21 mouse cellular contexts compared by ENCODE assay signal in the genomic region with DNA sequence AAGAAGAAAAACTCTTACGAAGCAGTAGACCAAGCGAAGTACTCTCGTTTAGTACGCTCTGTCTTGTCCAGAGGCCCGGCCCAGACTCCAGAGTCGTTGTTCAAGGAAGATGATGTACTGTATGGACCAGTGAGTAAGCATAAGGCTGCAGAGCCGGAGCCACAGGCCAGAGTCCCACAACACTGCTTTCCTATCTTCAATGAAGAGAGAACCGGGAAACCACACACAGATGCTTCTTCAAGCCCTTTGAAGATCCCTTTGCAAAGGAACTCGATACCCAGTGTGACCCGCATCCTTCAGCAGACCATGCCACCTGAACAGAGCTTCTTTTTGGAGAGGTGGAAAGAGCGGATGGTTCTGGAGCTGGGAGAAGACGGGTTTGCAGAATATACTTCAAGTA. TPM values are rescaled to one million over a fixed set of nuclear protein-coding genes. Genes with fewer than 3 reads are reported as not detected.
DNase-seq lines count a peak whose midpoint lies in the region; ATAC-seq and TF ChIP-seq lines count a peak whose summit lies in the region.
"Had no signal": no experiment of that assay in that cellular context is flagged by ENCODE, and none has a peak within 500 bp of the region (broad histone marks: within the 10 kb centered on the region; RNA-seq: fewer than 3 reads in every experiment).

No protein-coding gene starts in this region.

- H3K9ac ChIP-seq in lung, embryonic 15.5 days, result no peak overlapping the region; the same call in 1 of the 2 replicates
- H3K9ac ChIP-seq in MEL (ENCODE audit: control insufficient read depth, low read depth, low read length, poor library complexity, severe bottlenecking), result peak overlapping the region; percentile 68
- H3K9ac ChIP-seq in liver, embryonic 15.5 days, result no peak overlapping the region
- H3K9ac ChIP-seq: embryonic facial prominence, embryonic 15.5 days; forebrain, embryonic 15.5 days; midbrain, embryonic 12.5 days had no signal

- no peak for TF ChIP-seq RAD21 in MEL (IDR thresholded peaks at IDR 0.05; ENCODE audit: low read depth, low read length)

- H3K36me3 ChIP-seq in lung, embryonic 15.5 days, result peaks cover 9% of the 10 kb centered on the region
- H3K36me3 ChIP-seq in E14TG2a.4 (ENCODE audit: insufficient read depth, low read length) (peaks cover 67% of the 10 kb centered on the region), MEL (ENCODE audit: control insufficient read depth in 1 of 2, insufficient read depth in 2 of 2, low read length in 2 of 2) (peaks cover 2 to 30% of the 10 kb centered on the region in 2 experiments)
- H3K36me3 ChIP-seq in liver, embryonic 15.5 days (replicated peaks), result peaks cover 21% of the 10 kb centered on the region
- H3K36me3 ChIP-seq: forebrain, embryonic 15.5 days had no signal

- DNase-seq in lung, postnatal 4 days, result no peak
- peak; percentile 74 for DNase-seq in MEL (ENCODE audit: low read depth, low spot score)
- no peak for DNase-seq in right cerebral cortex, postnatal 36 days (ENCODE audit: low spot score in 2 of 2)
- no peak for DNase-seq in adrenal gland, adult 2 months
- DNase-seq: adrenal gland, postnatal 10 days; cerebellum, adult 18-20 months; heart, adult 2 months; heart, postnatal 10 days; kidney, adult 9 months; spleen, adult 18-20 months had no signal

- no peak for TF ChIP-seq CTCF in E14TG2a.4 (conservative IDR thresholded peaks at IDR 0.05; ENCODE audit: low read length)
- TF ChIP-seq CTCF in MEL (IDR thresholded peaks at IDR 0.05 in 2 of 3, conservative IDR thresholded peaks at IDR 0.05 in 1 of 3; ENCODE audit: control insufficient read depth in 1 of 3, insufficient read depth in 1 of 3, low read depth in 2 of 3, low read length in 3 of 3, poor library complexity in 1 of 3, severe bottlenecking in 1 of 3), result no peak

- no peak overlapping the region for H3K4me3 ChIP-seq in lung, embryonic 15.5 days
- H3K4me3 ChIP-seq in E14TG2a.4 (replicated peaks; ENCODE audit: low read length) (peak overlapping the region; percentile 98), MEL (ENCODE audit: control insufficient read depth in 1 of 2, insufficient read depth in 1 of 2, low read depth in 2 of 2, low read length in 2 of 2) (peak overlapping the region; percentile 0 to 98)
- peak overlapping the region; percentile 17 for H3K4me3 ChIP-seq in liver, embryonic 15.5 days (replicated peaks)
- H3K4me3 ChIP-seq: embryonic facial prominence, embryonic 15.5 days; heart, adult 2 months; midbrain, embryonic 12.5 days had no signal

- WGBS in lung, embryonic 15.5 days, result 87% methylated on average over 12 of the region's 12 CpGs
- WGBS in liver, embryonic 15.5 days (ENCODE audit: insufficient replicate concordance), result 67% methylated on average over 12 of the region's 12 CpGs

- TF ChIP-seq POLR2A in MEL (IDR thresholded peaks at IDR 0.05; ENCODE audit: control insufficient read depth in 1 of 2, insufficient read depth in 1 of 2, low read depth in 1 of 2, low read length in 2 of 2, poor library complexity in 1 of 2), result no peak

- 0 out of 2 replicates have a peak overlapping the region, but pooled peaks have one; percentile 83 for H3K4me2 ChIP-seq in lung, embryonic 15.5 days
- peak overlapping the region; percentile 78 for H3K4me2 ChIP-seq in liver, embryonic 15.5 days
- H3K4me2 ChIP-seq: forebrain, embryonic 15.5 days had no signal

- H3K79me2 ChIP-seq in MEL (ENCODE audit: control insufficient read depth, insufficient read depth, low read length, poor library complexity), result peaks cover 68% of the 10 kb centered on the region

- no peak overlapping the region for H3K27ac ChIP-seq in lung, embryonic 15.5 days
- peak overlapping the region; percentile 75 for H3K27ac ChIP-seq in MEL (ENCODE audit: control insufficient read depth, low read depth, low read length)
- H3K27ac ChIP-seq in liver, embryonic 15.5 days (replicated peaks), result peak overlapping the region; percentile 48; the same call in 1 of the 2 replicates
- H3K27ac ChIP-seq: embryonic facial prominence, embryonic 15.5 days; forebrain, embryonic 15.5 days; heart, adult 2 months; midbrain, embryonic 12.5 days had no signal

- H3K27me3 ChIP-seq in lung, embryonic 15.5 days, result no peaks in the 10 kb centered on the region
- H3K27me3 ChIP-seq in E14TG2a.4 (ENCODE audit: insufficient read depth, low read length), result no peaks in the 10 kb centered on the region
- no peaks in the 10 kb centered on the region for H3K27me3 ChIP-seq in MEL (ENCODE audit: control insufficient read depth in 1 of 2, insufficient read depth in 2 of 2, low read length in 2 of 2)
- H3K27me3 ChIP-seq in liver, embryonic 15.5 days, result no peaks in the 10 kb centered on the region
- H3K27me3 ChIP-seq: embryonic facial prominence, embryonic 15.5 days; forebrain, embryonic 15.5 days; midbrain, embryonic 12.5 days had no signal

- no peak for ATAC-seq in lung, embryonic 15.5 days (ENCODE audit: borderline replicate concordance, extremely low read depth, low FRiP score, low TSS enrichment)
- no peak for ATAC-seq in liver, embryonic 15.5 days (ENCODE audit: insufficient read depth)
- ATAC-seq: forebrain, embryonic 15.5 days; hindbrain, embryonic 16.5 days had no signal

- peaks cover 43% of the 10 kb centered on the region for H3K4me1 ChIP-seq in lung, embryonic 15.5 days
- peaks cover 58% of the 10 kb centered on the region for H3K4me1 ChIP-seq in E14TG2a.4 (replicated peaks; ENCODE audit: low read depth, low read length)
- peaks cover 3 to 11% of the 10 kb centered on the region in 2 experiments; a peak in 3 of 4 replicates for H3K4me1 ChIP-seq in MEL (ENCODE audit: control insufficient read depth in 1 of 2, insufficient read depth in 2 of 2, low read length in 2 of 2)
- H3K4me1 ChIP-seq in liver, embryonic 15.5 days (replicated peaks), result peaks cover 64% of the 10 kb centered on the region

- no peaks in the 10 kb centered on the region for H3K9me3 ChIP-seq in lung, embryonic 15.5 days
- no peaks in the 10 kb centered on the region for H3K9me3 ChIP-seq in E14TG2a.4 (ENCODE audit: low read length)
- no peaks in the 10 kb centered on the region for H3K9me3 ChIP-seq in MEL (replicated peaks; ENCODE audit: insufficient read depth, low read length)
- H3K9me3 ChIP-seq in liver, embryonic 15.5 days (replicated peaks), result no peaks in the 10 kb centered on the region
- H3K9me3 ChIP-seq: embryonic facial prominence, embryonic 15.5 days; forebrain, embryonic 15.5 days; midbrain, embryonic 12.5 days had no signal

- TF ChIP-seq EP300 in MEL (IDR thresholded peaks at IDR 0.05; ENCODE audit: low read depth in 1 of 2, low read length in 2 of 2), result no peak

TF ChIP-seq in MEL, 35 proteins besides CTCF, POLR2A, EP300 and RAD21:
- TF ChIP-seq TCF12 (IDR thresholded peaks at IDR 0.05; ENCODE audit: low read depth, low read length) (no peak), ZKSCAN1 (IDR thresholded peaks at IDR 0.05; ENCODE audit: low read depth, low read length) (no peak), TBP (IDR thresholded peaks at IDR 0.05; ENCODE audit: low read depth, low read length) (peak; percentile 1; the same call in 1 of the 2 replicates)

RNA-seq across cellular contexts. Expression of a gene that starts 1.4 kb away (rescaled TPM):
- polyA plus RNA-seq in lung, embryonic 15.5 days (2015; fragmentation: Nextera tagmentation; extraction: Ambion mirVana), result 108 and 116 TPM in 2 replicates
- 136 and 161 TPM in 2 replicates for total RNA-seq in MEL (2012; rRNA removed)
- polyA plus RNA-seq in MEL (2012; ENCODE audit: insufficient read depth in 1 of 2, insufficient read length in 2 of 2, low read depth in 1 of 2, low replicate concordance in 2 of 2, missing spikeins in 1 of 2), result 100 to 1,000 TPM; 213 to 835 TPM
- polyA plus RNA-seq in liver, embryonic 15.5 days (2015; fragmentation: Nextera tagmentation; extraction: Ambion mirVana), result 55.7 and 59.4 TPM in 2 replicates
- 100 to 1,000 TPM in 1 of 2 experiments, 10 to 100 TPM in 1; 87.4 to 105 TPM for total RNA-seq in adrenal gland, adult 2 months (2021)
- 34.9 and 35.1 TPM in 2 replicates for polyA plus RNA-seq in adrenal gland, adult 2 months (2012; rRNA removed)

RNA-seq across cellular contexts. Expression of a gene that starts 1.6 kb away (rescaled TPM):
- 24.2 and 25.9 TPM in 2 replicates for polyA plus RNA-seq in lung, embryonic 15.5 days (2015; fragmentation: Nextera tagmentation; extraction: Ambion mirVana)
- total RNA-seq in MEL (2012; rRNA removed), result 14.1 and 16.8 TPM in 2 replicates
- 10 to 100 TPM in 1 of 2 experiments, not detected in 1; 20.3 TPM for polyA plus RNA-seq in MEL (2012; ENCODE audit: insufficient read depth in 1 of 2, insufficient read length in 2 of 2, low read depth in 1 of 2, low replicate concordance in 2 of 2, missing spikeins in 1 of 2)
- polyA plus RNA-seq in liver, embryonic 15.5 days (2015; fragmentation: Nextera tagmentation; extraction: Ambion mirVana), result 9.8 and 10.5 TPM in 2 replicates
- 10 to 100 TPM; 22.3 to 22.7 TPM for total RNA-seq in adrenal gland, adult 2 months (2021)
- 4.4 and 4.6 TPM in 2 replicates for polyA plus RNA-seq in adrenal gland, adult 2 months (2012; rRNA removed)

RNA-seq across cellular contexts. Expression of a gene that starts 59.9 kb away (rescaled TPM):
- polyA plus RNA-seq in lung, embryonic 15.5 days (2015; fragmentation: Nextera tagmentation; extraction: Ambion mirVana), result 4.8 and 5.5 TPM in 2 replicates
- total RNA-seq in MEL (2012; rRNA removed), result not detected in 2 replicates
- polyA plus RNA-seq in MEL (2012; ENCODE audit: insufficient read depth in 1 of 2, insufficient read length in 2 of 2, low read depth in 1 of 2, low replicate concordance in 2 of 2, missing spikeins in 1 of 2), result not detected
- polyA plus RNA-seq in liver, embryonic 15.5 days (2015; fragmentation: Nextera tagmentation; extraction: Ambion mirVana), result not detected in 2 replicates
- total RNA-seq in adrenal gland, adult 2 months (2021), result not detected
- polyA plus RNA-seq in adrenal gland, adult 2 months (2012; rRNA removed), result not detected in 2 replicates
- total RNA-seq: adrenal gland, postnatal 10 days; common myeloid progenitor, adult 5-6 weeks; gastrocnemius, adult 18-20 months; heart, adult 2 months; heart, postnatal 10 days; neutrophil, adult 5-6 weeks had no signal
- polyA plus RNA-seq: forebrain, embryonic 15.5 days; hindbrain, embryonic 16.5 days; midbrain, embryonic 12.5 days; myocyte had no signal
